Comparison of ENCODE assay signal across 22 mouse cellular contexts in the genomic region with DNA sequence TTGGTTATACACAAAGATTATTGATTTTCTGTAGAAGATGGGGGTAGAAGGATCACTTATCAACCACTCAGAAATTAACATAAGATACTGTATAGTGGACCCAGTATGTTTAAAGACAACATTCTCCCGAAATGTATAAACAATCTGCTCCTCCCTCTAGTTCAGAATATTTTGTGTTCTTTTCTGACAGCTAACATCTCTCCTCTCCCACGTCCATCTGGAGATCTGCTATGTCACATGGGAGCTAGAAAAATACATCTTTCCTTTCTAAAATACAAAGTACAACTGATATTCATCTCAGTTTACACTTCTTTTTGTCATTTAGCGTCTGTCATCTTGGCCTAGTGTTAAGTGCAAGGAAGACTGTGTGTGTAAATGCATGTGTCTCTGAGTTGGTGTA.
DNase-seq lines count a peak whose midpoint lies in the region; TF ChIP-seq lines count a peak whose summit lies in the region.
"Had no signal": no experiment of that assay in that cellular context is flagged by ENCODE, and none has a peak within 500 bp of the region (broad histone marks: within the 10 kb centered on the region; RNA-seq: fewer than 3 reads in every experiment).

No protein-coding gene starts in this region.

- intact Hi-C loops in left cerebral cortex, postnatal 4 days (cut with DNase I) = no loop called here

- no peak overlapping the region for H3K4me3 ChIP-seq in layer of hippocampus, adult 2 months
- H3K4me3 ChIP-seq: heart, adult 2 months; heart, embryonic 13.5 days; kidney, embryonic 15.5 days; limb, embryonic 15.5 days; lung, embryonic 15.5 days; midbrain, embryonic 15.5 days; neural tube, embryonic 12.5 days had no signal

- DNase-seq in left cerebral cortex, adult 11 months (ENCODE audit: low spot score) = peak; percentile 3
- no peak for DNase-seq in left cerebral cortex, postnatal 4 days
- DNase-seq in brain, embryonic 14.5 days (ENCODE audit: low read depth) = peak; percentile 14
- peak; percentile 36 to 74 for DNase-seq in layer of hippocampus, adult 2 months (ENCODE audit: low spot score in 2 of 2)
- peak; percentile 4 for DNase-seq in right cerebral cortex, postnatal 25 days
- no peak for DNase-seq in Muller cell, postnatal 12 days (ENCODE audit: inconsistent ontology term)
- no peak for DNase-seq in urinary bladder, adult 18-20 months (ENCODE audit: low spot score in 2 of 2)
- DNase-seq: adrenal gland, adult 8-10 months; cerebellum, adult 9-10 months; gastrocnemius, postnatal 36 days; heart, adult 2 months; heart, postnatal 14 days; kidney, postnatal 36 days; lung, postnatal 36 days; thymus, postnatal 25 days had no signal

- TF ChIP-seq POLR2A in brain, embryonic 14.5 days (IDR thresholded peaks at IDR 0.05; ENCODE audit: borderline replicate concordance, extremely low read depth, insufficient read depth, insufficient read length, poor library complexity, severe bottlenecking) = no peak

- H3K27ac ChIP-seq in layer of hippocampus, adult 2 months = peak overlapping the region; percentile 77
- H3K27ac ChIP-seq: heart, adult 2 months; heart, embryonic 13.5 days; kidney, embryonic 15.5 days; limb, embryonic 15.5 days; liver, embryonic 14.5 days; lung, embryonic 15.5 days; midbrain, embryonic 15.5 days; neural tube, embryonic 12.5 days had no signal

- TF ChIP-seq CTCF in brain, embryonic 14.5 days (IDR thresholded peaks at IDR 0.05; ENCODE audit: borderline replicate concordance, extremely low read depth, insufficient read depth, insufficient read length) = no peak
- no peak for TF ChIP-seq CTCF in layer of hippocampus, adult 2 months (conservative IDR thresholded peaks at IDR 0.05)

Comparison
In these comparisons a context has a peak if more than half of its experiments do, and no peak if none do; other contexts are left out.
1. DNase-seq: peak in left cerebral cortex, adult 11 months (single experiment), brain, embryonic 14.5 days (single experiment), layer of hippocampus, adult 2 months (2 of 2) and right cerebral cortex, postnatal 25 days (single experiment); none in left cerebral cortex, postnatal 4 days (single experiment), Muller cell, postnatal 12 days (single experiment) and urinary bladder, adult 18-20 months (0 of 2).